Mouse (Mus musculus) olfactory bulb, adult 2 months (tissue): Measurements from ENCODE around the gene Slc44a5. TPM values are rescaled to one million over a fixed set of nuclear protein-coding genes. Genes with fewer than 3 reads are reported as not detected.

Experiments
- H3K27ac ChIP-seq: fragments of 200-500 bp; 2 replicates; pipeline ENCODE4 v1.5.1; 2012; ENCODE audit warnings: low read depth, low read length; ENCODE audit not compliant: insufficient read depth
- H3K4me1 ChIP-seq: fragments of 200-500 bp; 2 replicates; pipeline ENCODE4 v1.6.1; 2012; ENCODE audit warnings: low read length; ENCODE audit not compliant: control insufficient read depth, insufficient read depth
- H3K4me3 ChIP-seq: fragments of 200-500 bp; 2 replicates; pipeline ENCODE4 v1.5.1; 2012; ENCODE audit warnings: mild to moderate bottlenecking, low read depth, low read length, moderate library complexity; ENCODE audit not compliant: insufficient read depth
- CTCF ChIP-seq: fragments of 200-500 bp; IDR thresholded peaks from 2 replicates; pipeline ENCODE4 v1.5.1; 2012; ENCODE audit warnings: low read depth, mild to moderate bottlenecking, low read length, moderate library complexity; ENCODE audit not compliant: insufficient read depth
- POLR2A ChIP-seq: fragments of 200-500 bp; IDR thresholded peaks from 2 replicates; pipeline ENCODE4 v1.6.1; 2012; ENCODE audit warnings: mild to moderate bottlenecking, low read depth, low read length, moderate library complexity; ENCODE audit not compliant: insufficient read depth
- WGBS: fragments of 180-500 bp; shearing (Covaris S2); methylation state at CpG from one replicate; pipeline ENCODE4 v1.1.7; 2018; 5-methylcytosine and 5-hydroxymethylcytosine counted together
- polyA plus RNA-seq: library from polyadenylated mRNA; stranded (reverse); fragments of >200 nt; gene quantifications from 2 replicates; pipeline ENCODE4 v1.2.4, GENCODE M21; 2012; ENCODE audit warnings: low replicate concordance; ENCODE audit not compliant: missing spikeins, insufficient read depth, insufficient read length

The Slc44a5 gene
- polyA plus RNA-seq, 1 experiment, result not detected

DNA sequence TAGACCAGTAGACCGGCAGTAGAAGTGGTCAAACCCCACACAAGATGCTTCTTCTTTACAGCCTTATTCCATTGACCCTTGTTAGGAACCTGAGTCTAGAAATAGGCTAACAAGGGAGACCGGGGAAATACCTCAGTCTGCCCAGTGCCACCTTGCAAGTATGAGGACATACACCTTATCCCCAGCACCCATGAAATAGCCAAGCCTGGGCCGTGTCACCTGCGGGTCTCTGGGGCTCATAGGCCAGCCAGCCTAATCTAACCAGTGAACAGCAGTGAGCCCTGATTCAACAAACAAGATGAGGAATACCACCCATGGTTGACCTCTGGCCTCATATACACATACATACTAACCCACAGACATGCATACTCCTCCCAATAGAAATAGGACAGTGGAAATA lies 142.2 kb downstream of the Slc44a5 start:
- Histone ChIP-seq H3K4me1 (peaks cover 2% of the 10 kb centered on the region; the same call in 1 of the 2 replicates), H3K4me3 (no peak overlapping the region), H3K27ac (no peak overlapping the region)
- no peak for TF ChIP-seq CTCF
- TF ChIP-seq POLR2A, result no peak
- 92% methylated on average over 4 of the region's 4 CpGs for WGBS

- WGBS, result 81% methylated on average over 5 of the region's 5 CpGs
- Histone ChIP-seq H3K27ac (no peak overlapping the region), H3K4me1 (peaks cover 2% of the 10 kb centered on the region; the same call in 1 of the 2 replicates), H3K4me3 (no peak overlapping the region)
- no peak for TF ChIP-seq CTCF
- TF ChIP-seq POLR2A, result no peak
Observed at GRCm38 (mm10) chr3:154116000-154116399, 142.8 kb downstream of the Slc44a5 start.

DNA sequence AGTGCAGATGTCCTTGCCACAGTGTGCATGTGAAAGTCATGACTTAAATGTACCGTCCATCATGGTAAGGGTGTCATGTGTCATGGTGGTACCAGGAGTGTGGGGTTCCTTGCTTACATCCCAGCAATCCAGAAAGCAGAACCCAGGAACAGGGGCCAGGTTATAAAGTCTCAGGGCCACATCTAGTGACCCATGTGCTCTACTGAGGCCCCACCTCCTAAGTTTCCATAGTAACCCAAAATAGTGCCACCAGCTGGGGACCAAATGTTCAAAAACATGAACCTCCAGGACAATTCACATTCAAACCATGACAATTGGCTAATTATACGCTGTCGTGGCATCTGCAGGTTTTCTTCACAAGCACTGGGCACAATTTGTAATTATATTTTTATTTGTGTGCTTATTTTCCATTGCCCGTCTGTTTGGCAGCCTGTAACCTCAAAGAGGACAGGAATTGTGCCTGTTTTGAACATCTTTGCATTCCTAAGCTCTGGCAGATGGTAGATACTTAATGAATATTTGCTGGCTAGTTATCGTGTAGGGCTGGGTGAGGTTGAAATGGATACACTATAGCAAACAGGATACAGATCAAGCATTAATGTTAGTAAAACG lies 145.9 kb downstream of the Slc44a5 start:
- no peak for TF ChIP-seq CTCF
- no peak for TF ChIP-seq POLR2A
- Histone ChIP-seq H3K4me1 (peaks cover 2% of the 10 kb centered on the region; the same call in 1 of the 2 replicates), H3K4me3 (no peak overlapping the region), H3K27ac (no peak overlapping the region)
- 49% methylated on average over 6 of the region's 6 CpGs for WGBS

DNA sequence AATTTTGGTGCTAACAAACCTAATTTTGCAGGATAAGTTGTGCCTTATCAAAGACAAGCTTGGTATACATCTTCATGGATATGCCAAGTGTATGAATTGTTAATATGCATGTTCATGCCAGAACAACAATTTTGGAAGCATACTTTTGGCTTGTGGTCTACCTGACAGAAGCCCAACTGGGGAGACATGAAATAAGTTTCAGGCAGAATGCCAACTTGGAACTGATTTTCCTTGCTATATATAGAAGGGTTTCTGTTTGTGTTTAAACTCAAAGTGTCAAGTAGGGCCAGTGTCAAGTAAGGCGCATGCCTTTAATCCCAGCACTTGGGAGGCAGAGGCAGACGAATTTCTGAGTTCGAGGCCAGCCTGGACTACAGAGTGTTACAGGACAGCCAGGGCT lies 149.3 kb downstream of the Slc44a5 start:
- H3K4me3 ChIP-seq, result no peak overlapping the region
- peaks cover 4% of the 10 kb centered on the region; the same call in 1 of the 2 replicates for H3K4me1 ChIP-seq
- no peak for TF ChIP-seq CTCF
- TF ChIP-seq POLR2A, result no peak
- H3K27ac ChIP-seq, result no peak overlapping the region
- 92% methylated on average over 3 of the region's 3 CpGs for WGBS

DNA sequence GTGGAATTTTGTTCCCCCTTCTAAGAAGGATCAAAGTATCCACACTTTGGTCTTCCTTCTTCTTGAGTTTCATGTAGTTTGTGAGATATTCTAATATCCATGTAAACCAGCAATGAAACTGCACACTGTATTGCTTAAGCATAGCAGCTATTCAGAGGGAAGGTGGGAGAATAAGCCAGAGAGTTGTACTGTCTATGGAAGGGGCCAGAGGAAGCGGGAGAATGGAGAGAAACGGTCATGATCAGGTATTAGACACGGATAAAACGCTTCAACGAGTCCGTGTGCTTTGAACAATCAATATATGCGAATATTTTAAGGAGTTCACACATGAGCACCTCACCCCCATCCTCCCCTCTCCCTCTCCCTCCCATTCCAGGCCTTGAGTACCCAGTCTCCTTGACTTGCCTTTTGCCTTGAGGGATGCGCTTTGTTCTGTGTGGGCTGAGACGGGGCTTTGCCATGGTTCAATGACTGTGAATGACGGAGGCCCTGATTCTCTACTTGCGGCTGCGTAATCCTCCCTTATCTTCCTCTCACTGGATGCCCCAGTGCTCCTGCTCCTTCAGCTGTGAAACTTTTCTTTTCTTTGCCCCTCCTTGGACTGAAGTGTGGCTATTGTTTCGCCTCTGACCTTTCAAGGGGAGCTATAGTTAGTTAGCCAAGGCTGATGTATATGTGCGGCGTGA lies 151.8 kb downstream of the Slc44a5 start:
- TF ChIP-seq POLR2A, result no peak
- TF ChIP-seq CTCF, result no peak
- Histone ChIP-seq H3K4me3 (no peak overlapping the region), H3K4me1 (peaks cover 2% of the 10 kb centered on the region; the same call in 1 of the 2 replicates), H3K27ac (no peak overlapping the region)
- 69% methylated on average over 15 of the region's 15 CpGs for WGBS

DNA sequence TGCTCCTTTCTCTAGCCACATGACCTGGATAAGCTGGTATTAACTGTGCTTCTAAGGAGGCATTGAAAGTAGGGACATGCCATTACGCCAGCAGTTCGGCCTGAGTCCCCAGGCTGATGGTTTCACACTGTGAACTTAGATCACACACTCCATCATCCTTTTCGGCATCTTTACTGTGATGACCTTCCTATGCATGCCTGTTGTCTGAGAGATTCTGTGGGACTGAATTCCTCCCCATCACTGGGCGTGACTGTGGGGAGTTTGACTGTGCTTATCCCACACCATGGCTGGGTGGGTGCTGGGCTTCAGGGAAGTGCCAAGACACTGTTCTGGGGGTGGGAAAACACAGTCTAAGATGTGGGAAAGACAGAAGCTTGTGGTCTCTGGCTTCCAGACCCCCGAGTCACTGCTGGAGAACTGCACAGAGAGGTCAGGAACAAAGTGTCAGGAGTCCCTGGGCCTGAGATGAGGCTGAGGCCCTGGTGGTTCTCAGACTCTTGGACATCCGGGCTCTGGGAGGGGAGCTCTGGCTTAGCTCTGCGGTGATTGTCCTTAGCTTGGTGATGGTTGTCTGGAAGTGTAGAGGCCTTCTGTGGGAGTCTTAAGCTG lies 152.6 kb downstream of the Slc44a5 start:
- H3K4me3 ChIP-seq, result no peak overlapping the region
- 87% methylated on average over 7 of the region's 7 CpGs for WGBS
- H3K27ac ChIP-seq, result no peak overlapping the region
- TF ChIP-seq POLR2A (no peak), CTCF (no peak)
- H3K4me1 ChIP-seq, result 0 out of 2 replicates have a peak, but pooled peaks cover 2% of the 10 kb centered on the region

DNA sequence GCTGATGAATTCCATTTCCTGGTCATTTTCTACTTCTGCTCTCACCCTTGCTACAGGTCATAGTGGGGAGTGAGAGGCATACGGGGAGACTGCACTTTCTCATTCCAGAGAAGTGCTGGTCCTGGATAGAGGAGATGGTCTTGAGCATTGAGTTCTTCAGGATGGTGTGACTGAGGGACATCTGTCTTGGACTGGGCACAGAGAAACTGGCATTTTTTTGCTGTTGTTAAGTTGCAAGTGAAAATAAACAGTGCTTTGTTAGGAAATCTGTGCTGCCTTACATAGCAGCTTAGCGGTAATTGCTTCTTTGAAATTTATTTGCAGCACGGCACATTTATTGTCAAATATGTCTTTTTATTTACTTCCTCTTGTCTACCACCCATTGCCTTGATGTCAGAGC lies 154.0 kb downstream of the Slc44a5 start:
- Histone ChIP-seq H3K4me1 (0 out of 2 replicates have a peak, but pooled peaks cover 2% of the 10 kb centered on the region), H3K4me3 (no peak overlapping the region), H3K27ac (no peak overlapping the region)
- no peak for TF ChIP-seq POLR2A
- TF ChIP-seq CTCF, result no peak
- WGBS, result 78% methylated on average over 3 of the region's 3 CpGs

DNA sequence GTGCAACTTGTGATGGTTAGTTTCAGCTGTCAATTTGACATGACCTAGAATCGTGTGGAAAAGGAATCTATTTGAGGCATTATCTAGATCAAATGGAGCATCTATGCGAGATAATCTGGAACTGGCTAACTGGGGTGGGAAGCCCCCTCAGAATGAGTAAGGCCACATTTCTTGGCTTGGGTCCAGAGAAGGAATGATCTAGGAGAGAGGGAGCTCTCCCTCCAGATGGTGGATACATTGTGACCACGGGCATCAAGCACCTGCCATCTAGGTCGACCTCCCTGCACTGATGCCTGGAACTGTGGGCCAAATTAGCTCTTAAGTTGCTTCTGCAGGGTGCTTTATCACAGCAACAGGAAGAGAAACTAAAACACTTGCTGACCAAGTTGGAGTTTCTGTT lies 155.8 kb downstream of the Slc44a5 start:
- no peak overlapping the region for H3K4me3 ChIP-seq
- 0 out of 2 replicates have a peak, but pooled peaks cover 2% of the 10 kb centered on the region for H3K4me1 ChIP-seq
- TF ChIP-seq CTCF, result no peak
- TF ChIP-seq POLR2A, result no peak
- no peak overlapping the region for H3K27ac ChIP-seq
- WGBS, result 60% methylated on average over 4 of the region's 4 CpGs

DNA sequence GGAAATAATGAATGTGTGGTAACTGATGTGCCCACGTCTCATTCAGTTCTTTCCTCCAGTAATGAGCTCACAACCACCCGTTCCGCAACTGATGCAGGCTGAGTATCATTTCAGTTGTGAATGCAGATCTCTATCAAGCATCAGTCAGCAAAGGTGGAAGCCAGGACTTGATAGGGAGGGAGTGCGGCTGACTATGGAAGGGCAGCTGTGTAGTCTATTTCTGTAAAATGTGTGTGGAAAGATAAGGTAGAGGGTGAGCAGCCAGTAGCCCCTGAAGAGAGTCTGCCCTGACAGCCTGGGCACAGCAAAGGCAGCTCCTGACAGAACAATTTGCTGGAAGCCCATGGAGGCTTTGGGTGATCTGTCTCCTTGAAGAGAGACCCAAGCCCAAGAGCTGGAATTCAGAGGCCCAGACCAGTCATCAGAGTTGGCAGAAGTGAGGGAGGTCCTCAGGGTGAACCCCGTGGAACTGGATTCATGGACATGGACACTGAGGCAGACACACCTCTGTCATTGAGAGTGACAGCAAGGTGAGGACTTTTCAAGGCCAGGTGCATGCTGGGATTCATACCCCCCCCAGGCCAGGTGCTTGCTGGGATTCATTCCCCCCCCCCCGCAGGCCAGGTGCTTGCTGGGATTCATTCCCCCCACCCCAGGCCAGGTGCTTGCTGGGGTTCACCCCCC lies 157.3 kb downstream of the Slc44a5 start:
- Histone ChIP-seq H3K4me3 (no peak overlapping the region), H3K4me1 (0 out of 2 replicates have a peak, but pooled peaks cover 2% of the 10 kb centered on the region), H3K27ac (no peak overlapping the region)
- 88% methylated on average over 6 of the region's 6 CpGs for WGBS
- TF ChIP-seq POLR2A, result no peak
- no peak for TF ChIP-seq CTCF
